Mouse (Mus musculus): ENCODE data around the gene Lcn9. TPM values are rescaled to one million over a fixed set of nuclear protein-coding genes. Genes with fewer than 3 reads are reported as not detected.
A peak's percentile ranks its signal among the peaks of the same experiment; 100 is the strongest.

Gene Lcn9
- polyA plus RNA-seq, 2 experiments from 2014 or later: not detected

DNA sequence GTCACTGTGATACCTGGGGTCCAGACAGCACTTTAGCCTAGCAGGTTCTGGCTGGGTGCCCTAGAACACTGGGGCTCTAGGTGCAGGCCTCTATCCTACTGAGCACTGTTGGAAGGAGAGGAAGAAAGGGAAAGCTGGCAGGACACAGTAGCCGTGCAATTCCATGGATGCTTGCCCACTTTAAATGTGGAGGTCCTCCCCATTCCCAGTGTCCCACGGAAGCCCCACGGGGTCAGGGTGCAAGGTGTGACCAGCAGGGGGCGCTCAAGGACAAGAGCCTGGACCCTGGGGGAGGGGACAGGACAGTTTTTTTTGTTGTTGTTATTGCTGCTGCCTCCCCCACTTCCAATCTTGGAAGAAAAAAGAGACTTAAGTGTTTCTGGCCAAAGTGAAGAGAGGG lies 27.4 kb downstream of the Lcn9 start:
- peak; percentile 25 for ATAC-seq

DNA sequence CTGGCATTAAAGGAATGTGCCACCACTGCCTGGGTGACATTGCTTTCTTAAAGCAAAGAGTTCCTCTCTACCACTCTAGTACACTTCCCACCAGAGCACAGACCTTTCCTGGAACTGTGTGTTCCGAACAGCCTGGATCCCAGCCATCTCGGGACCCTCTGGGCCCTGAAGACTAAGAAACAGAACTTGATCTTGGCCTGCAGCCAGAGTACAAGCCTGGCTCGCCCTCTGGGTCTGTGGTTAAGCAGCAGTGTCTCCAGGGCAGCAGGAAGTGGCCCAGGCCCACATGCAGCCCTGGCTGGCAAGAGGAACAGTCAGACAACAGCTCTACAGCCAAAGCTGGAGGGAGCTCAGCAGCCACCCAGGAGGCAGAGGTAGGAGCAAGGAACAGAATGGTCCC lies 29.7 kb downstream of the Lcn9 start:
- ATAC-seq: peak; percentile 65

DNA sequence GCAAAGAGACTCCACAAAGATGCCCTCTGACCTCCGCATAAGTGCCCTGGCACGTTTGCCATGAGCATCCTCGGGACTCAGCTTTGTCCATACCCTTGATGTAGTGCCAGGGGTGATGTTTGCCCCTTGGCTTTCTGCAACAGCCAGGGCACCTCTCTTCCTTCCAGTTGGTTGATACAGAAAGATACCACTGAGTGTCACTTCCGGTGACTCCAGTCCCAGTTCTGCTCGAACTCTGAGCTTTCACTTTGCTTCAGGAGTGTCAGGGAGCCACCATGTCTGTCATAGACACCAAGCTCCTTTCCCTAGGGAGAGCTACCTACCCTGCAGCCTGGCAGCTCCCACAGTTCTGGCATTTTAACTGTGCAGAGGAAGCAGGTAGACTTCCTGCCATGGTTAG lies 31.0 kb downstream of the Lcn9 start:
- ATAC-seq: peak; percentile 68

DNA sequence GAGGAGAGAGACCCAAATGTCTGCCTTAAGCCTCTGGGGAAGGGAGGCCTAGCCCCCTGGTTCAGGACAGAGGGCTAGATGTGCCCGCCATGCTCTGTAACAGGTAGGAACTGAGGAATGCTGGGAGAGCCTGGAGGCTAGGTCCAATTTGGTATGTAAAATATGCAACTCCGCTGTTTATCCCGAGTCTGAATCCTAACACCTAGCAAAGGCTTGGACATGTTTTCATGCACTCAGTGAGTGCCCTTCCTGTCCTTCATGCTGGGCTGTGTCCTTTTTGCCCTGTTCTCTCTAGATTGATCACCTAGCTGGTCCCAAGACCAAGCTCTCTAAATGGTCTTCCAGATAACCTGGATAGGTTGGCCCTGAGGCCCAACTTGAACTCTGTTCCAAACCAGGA lies 36.9 kb downstream of the Lcn9 start:
- no peak for ATAC-seq

DNA sequence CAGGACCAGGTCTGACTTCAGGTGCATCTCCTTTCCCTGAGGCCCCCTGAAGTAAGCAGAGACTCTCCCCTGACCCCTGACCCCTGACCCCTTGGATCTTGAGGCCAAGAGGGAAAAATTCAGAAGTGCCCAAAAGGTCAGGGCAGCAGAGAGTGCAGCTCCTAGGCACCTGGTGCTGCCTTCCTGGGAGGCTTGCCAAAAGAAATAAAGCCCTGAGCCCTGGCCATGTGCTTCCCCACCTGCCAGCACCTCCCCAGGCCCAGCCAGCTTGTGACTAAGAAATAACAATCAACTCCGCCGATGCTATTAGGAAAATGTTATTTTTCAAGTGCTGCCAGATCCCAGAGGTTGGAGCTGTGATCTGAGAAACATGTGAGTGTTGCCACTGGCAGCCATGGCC lies 39.1 kb downstream of the Lcn9 start:
- ATAC-seq: no peak

DNA sequence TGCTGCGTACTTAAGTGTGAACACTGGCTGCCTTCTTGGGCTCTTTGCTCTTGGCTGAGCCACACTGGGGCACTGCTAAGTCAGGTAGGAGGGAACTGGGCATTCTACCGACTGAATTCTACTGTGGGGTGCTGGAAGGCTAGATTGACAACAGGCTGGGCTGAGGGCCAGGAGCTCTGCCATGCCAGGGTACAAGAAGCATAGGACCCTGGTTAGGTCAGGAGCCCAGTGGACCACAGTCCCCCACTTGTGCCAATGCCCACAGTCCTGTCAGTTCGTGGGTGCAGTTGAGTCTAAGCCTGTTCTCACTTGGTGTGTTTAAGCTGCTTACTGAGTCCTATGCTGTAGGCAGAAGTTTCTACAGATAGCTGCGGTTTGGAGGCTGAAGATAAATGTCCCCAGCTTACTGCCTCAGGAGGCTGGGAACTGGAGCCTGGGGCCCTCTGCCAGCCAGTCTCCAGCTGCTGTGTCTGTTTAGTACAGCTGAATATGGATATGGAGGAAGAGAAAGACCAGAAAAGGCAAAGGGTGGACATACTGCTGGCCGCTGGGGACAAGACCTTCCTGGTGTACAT lies 39.8 kb downstream of the Lcn9 start:
- no peak for ATAC-seq

DNA sequence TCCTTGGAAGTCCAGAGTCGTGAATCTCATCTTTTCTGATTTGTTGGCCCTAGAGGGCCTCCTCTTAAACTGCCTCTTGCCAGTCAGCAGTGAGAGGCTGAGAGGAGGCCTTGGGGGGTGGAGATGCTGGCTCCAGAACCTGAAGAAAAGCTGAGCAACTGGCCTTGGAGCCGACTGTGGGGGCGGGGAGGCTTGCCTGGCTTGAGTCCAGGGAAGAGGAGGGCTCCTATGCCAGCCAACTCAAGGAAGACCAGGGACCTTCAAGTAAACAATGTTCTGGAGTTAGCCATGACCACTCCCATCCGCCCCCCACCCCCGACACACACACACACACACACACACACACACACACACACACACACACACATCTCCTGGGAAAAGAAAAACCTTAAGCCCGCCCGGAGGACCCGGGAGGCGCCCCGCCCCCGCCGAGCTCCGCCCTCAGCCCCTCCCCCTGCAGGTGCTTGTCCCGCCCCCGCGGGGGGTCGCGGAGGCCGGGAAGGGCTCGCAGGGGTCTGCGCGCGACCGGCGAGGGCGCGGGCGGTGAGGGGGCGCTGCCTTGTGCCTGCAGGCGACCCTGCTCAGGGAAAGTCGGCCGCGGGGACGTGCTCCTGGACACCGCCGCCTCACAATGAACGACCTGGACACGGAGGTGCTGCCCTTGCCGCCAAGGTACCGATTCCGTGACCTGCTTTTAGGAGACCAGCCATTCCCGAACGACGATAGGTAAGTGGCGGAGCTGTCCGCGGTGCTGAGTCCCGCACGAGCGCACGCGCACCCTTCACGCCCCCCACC lies 40.6 kb downstream of the Lcn9 start, which contains the start of gene Kcnt1:
TSS of gene Kcnt1 (plus strand) at position 398 of the 795 bp plus-strand sequence.
- ATAC-seq: no peak

DNA sequence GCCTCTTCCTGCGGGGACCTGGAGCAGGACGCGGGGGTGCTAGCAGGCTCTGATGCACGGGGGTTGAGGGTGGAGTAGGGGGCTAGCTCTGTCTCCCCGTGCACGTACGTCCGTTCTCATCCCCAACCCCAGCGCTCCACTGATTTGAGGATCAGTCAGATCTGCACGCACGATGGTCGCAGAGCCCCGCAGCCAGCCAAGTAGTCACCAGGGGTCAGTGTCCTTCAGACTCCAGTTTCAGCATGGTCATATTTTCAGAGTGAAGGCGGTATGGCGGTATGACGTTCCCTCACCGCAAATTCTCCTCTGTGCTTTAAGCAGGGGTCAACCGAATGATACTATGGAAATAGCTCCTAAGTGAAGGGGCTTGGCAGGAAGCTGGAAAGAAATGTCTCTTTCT lies 41.3 kb downstream of the Lcn9 start:
- ATAC-seq: no peak

DNA sequence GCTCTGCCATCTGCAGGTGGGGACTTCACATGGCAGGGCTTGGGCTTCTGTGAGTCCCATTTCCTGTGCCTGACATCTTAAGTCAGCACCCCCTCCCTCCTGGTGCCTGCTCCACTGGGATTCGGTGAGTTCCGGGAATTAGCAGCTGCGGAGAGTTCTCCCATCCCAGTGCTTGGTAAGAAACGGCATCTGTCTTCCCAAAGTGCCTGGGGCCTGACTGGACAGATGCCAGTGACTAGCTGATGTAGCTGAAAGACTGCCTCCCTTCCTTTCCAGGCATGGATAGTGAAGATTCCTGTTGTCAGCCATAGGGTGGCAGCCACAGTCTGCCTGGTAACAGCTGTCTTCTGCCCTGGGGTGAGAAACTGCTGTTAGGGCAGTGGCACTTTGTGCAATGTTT lies 42.5 kb downstream of the Lcn9 start:
- no peak for ATAC-seq

DNA sequence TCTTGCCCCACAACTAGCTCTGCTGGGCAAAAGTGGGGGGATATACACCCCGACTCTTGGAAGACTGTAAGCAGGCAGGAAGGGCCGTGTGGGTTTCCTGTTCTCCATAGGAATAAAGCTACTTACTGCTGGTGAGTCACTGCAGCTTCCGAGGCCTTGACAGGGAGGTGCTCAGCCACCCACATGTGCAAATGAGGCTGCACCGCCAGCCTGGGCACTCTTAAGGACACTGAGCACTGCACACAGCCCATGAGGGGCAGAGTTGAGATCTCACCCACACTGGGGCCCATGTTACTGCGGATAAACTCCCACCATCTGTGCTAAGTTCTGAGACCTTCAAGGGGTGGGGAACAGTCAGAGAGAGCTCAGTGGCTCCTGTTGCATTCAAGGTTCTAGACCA lies 43.7 kb downstream of the Lcn9 start:
- no peak for ATAC-seq

Other genes starting within 250 kb of the Lcn9 start
- gene Mamdc4, start 248.3 kb upstream of the Lcn9 start, polyA plus RNA-seq (2017; shearing (Covaris generic)): under 1 TPM; 0.40 to 0.91 TPM
- 10 to 100 TPM; 55.3 to 61.6 TPM for gene Phpt1, start 247.9 kb upstream of the Lcn9 start, polyA plus RNA-seq (2017; shearing (Covaris generic))
- gene Ajm1, start 241.4 kb upstream of the Lcn9 start, polyA plus RNA-seq (2017; shearing (Covaris generic)): under 1 TPM in 1 of 2 experiments, not detected in 1; 0.07 TPM
- gene Rabl6, start 214.6 kb upstream of the Lcn9 start, polyA plus RNA-seq (2017; shearing (Covaris generic)): 10 to 100 TPM; 16.1 to 19.8 TPM
- not detected for gene Ccdc183, start 205.5 kb upstream of the Lcn9 start, polyA plus RNA-seq (2017; shearing (Covaris generic))
- 1 to 10 TPM in 1 of 2 experiments, not detected in 1; 1.8 TPM for gene Tmem141, start 201.1 kb upstream of the Lcn9 start, polyA plus RNA-seq (2017; shearing (Covaris generic))
- 1 to 10 TPM in 1 of 2 experiments, under 1 TPM in 1; 0.83 to 1.7 TPM for gene Fcna, start 195.1 kb upstream of the Lcn9 start, polyA plus RNA-seq (2017; shearing (Covaris generic))
- gene Lcn8, start 170.0 kb upstream of the Lcn9 start, polyA plus RNA-seq (2017; shearing (Covaris generic)): not detected
- not detected for gene Lcn5, start 165.2 kb upstream of the Lcn9 start, polyA plus RNA-seq (2017; shearing (Covaris generic))
- not detected for gene Lcn6, start 146.4 kb upstream of the Lcn9 start, polyA plus RNA-seq (2017; shearing (Covaris generic))
- not detected for gene Lcn10, start 140.4 kb upstream of the Lcn9 start, polyA plus RNA-seq (2017; shearing (Covaris generic))
- not detected for gene Obp2a, start 123.1 kb upstream of the Lcn9 start, polyA plus RNA-seq (2017; shearing (Covaris generic))
- 10 to 100 TPM; 61.8 to 76.5 TPM for gene Bmyc, start 116.4 kb upstream of the Lcn9 start, polyA plus RNA-seq (2017; shearing (Covaris generic))
- gene Obp2b, start 86.1 kb upstream of the Lcn9 start, polyA plus RNA-seq (2017; shearing (Covaris generic)): not detected
- gene Lcn3, start 57.6 kb upstream of the Lcn9 start, polyA plus RNA-seq (2017; shearing (Covaris generic)): not detected
- not detected for gene Lcn11, start 46.1 kb upstream of the Lcn9 start, polyA plus RNA-seq (2017; shearing (Covaris generic))
- not detected for gene Gm13539, start 40.9 kb upstream of the Lcn9 start, polyA plus RNA-seq (2017; shearing (Covaris generic))
- gene Glt6d1, start 7.3 kb upstream of the Lcn9 start, polyA plus RNA-seq (2017; shearing (Covaris generic)): not detected
- gene Sohlh1, start 24.1 kb downstream of the Lcn9 start, polyA plus RNA-seq (2017; shearing (Covaris generic)): under 1 TPM in 1 of 2 experiments, not detected in 1; 0.38 TPM
- gene Kcnt1, start 40.6 kb downstream of the Lcn9 start, polyA plus RNA-seq (2017; shearing (Covaris generic)): under 1 TPM in 1 of 2 experiments, not detected in 1; 0.34 TPM
- 1 to 10 TPM; 4.5 to 8.8 TPM for gene Camsap1, start 160.1 kb downstream of the Lcn9 start, polyA plus RNA-seq (2017; shearing (Covaris generic))
- gene Ubac1, start 198.6 kb downstream of the Lcn9 start, polyA plus RNA-seq (2017; shearing (Covaris generic)): 10 to 100 TPM; 14.0 to 17.0 TPM

Measured in activated CD4-positive, CD25-positive, alpha-beta regulatory T cell, adult 4 months (primary cell).